Mouse (Mus musculus): ENCODE results near the gene Pole2.

The Pole2 gene

DNA sequence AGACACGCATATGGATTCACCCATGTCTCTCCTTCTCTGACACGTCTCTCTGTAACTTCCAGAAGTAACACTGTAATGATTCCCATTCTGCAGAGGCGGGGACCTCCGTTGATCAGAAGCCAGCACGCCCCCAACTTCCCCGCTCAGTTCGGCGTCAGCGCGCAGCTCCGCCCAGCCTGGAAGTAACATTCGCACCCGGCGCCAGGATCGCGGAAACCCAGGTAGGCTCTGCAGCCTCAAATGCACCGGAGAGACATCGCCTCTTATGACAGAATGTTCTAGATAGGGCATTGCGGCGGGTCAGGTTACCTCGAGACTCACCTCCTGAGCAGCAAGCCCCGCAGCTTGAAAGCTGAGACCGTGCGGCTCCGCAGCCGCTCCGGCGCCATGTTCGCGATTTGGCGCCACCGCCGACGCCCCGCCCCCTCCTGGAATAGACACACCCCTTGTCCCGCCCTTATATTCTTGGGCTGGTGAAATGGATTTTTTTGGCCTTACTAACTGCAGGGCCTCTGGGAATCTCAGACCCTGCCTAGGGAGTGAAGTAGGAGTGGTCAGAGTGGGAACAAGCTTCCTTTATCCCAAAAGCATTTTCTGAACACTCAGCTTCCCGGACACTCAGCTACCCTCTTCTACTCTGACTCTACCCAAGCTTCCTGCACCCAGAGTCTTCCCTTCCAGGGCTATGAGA, at the start of gene Pole2:
TSS of gene Pole2 (minus strand) at position 420 of the 691 bp plus-strand sequence.
- in situ Hi-C loops (cut with MboI, MseI) = loop anchor here in 1 of 2 experiments (5.0 kb wide), 1 partner anchor 94 kb away; no protein-coding TSS in a partner anchor

DNA sequence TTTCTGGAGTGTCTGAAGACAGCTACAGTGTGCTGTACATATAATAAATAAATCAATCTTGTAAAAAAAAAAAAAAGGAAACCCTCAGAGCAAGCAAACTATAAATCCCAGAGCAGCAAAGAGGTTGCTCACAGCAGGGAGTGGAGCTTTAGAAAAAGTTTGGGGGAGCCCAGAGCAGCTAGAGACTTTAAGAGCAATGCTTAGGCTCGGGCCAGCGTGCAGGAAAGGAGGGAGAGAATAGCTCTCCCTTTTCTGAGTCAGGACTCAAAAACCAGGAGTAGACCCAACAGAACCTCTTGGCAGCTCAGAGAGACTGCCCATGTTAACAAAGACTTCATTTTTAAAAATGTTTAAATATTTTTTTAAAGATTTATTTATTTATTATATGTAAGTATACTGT, 41.0 kb upstream of the Pole2 start:
- in situ Hi-C loops (cut with MboI, MseI) = no loop called here

DNA sequence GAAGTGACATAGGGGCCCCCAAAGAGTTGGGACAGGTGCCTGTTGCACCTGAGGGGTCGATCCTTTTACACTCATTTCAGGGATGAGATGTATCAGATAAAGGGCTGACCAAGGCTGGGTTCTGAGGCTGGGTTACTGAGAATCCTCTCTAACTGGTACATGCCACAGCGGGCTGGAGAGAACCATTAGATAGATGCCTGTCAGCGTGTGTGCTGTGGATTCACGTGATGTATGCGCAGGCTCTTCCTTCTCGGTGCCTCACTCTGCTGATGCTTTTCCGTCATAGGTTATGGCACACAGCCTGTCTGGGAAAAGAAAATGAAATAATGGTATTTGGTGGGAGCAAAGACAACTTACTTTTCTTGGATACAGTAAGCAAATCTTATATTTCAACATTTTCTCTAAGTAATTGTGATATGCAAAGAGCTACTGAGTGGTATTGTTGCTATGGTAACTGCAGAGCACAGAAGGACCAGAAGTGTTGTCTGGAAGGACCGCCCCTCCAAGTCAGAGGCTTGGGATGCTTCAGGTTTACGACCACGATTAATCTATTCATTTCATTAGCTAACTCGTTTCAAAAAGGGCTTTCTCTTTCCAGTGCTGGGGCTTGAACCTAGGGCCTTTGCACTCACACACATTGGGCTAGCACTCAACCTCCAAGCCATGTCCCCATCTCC, 40.1 kb upstream of the Pole2 start:
- in situ Hi-C loops (cut with MboI, MseI) = no loop called here

DNA sequence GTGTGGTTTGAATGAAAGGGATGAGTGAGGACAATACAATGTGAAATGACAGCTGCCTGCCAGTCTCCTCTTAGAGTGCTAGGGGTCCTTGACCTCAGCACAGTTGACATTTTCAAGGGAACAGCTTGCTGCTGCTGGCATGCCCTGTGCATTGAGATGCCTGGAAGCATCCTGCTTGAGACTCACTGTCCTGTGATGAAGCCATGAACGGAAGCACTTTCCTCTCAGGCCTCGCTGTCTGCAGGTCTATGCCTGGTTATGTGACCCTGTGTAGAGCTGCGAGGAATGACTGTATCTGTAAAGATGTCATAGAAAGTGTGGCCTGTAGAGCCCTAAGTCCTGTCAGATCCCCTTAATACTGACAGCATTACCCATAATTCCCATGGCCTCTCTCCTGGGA, 37.0 kb upstream of the Pole2 start:
- in situ Hi-C loops (cut with MboI, MseI) = no loop called here

DNA sequence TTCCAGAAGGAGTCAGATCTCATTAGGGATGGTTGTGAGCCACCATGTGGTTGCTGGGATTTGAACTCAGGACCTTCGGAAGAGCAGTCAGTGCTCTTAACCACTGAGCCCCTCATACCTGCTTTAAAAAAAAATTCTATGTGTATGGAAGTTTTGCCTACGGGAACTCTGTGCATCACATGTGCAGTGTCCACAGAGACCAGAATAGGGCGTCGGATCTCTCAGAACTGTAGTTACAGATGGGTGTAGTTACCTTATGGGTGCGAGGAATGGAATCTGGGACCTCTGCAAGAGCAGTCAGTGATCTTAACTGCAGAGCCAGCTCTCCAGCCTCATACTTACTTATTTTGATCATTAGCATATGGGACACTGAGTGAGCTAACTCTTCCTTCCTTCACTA, 34.3 kb upstream of the Pole2 start:
- in situ Hi-C loops (cut with MboI, MseI) = no loop called here

DNA sequence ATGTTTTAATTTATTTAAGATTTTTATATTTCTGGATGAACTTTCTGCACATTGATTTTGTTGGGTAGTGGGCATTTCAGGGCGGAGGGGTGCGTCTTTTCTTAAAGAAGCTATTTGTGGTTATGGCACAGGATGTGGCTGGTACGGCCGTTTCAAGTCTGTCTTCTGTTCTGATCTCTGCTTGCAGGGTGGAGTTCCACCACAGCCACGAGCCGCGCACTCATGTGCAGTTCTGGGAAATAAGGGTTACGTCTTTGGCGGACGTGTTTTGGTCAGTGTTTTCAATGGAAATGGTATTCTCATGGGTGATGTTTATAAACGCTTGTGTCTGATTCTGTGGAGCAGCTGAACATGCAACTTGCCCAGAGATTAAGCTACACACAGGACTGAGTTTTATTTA, 29.8 kb upstream of the Pole2 start:
- in situ Hi-C loops (cut with MboI, MseI) = no loop called here

DNA sequence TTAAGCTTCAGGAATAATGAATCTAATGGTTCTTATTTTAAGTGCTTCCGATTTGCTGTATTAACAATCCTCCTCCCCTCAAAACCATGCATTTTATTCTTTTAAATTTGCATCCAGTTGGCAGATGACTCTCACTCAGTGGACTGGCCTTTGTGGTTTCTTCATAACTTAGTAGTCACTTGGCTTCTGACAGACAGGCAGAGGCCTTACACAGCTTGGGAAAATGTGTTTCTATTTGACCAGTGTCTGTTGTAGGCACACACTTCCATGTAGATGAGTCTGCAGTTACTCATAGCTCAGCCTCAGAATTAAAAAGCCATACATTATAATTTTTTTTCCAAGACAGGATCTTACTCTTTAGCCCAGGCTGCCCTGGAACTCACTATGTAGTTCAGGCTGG, 25.8 kb upstream of the Pole2 start:
- in situ Hi-C loops (cut with MboI, MseI) = no loop called here

DNA sequence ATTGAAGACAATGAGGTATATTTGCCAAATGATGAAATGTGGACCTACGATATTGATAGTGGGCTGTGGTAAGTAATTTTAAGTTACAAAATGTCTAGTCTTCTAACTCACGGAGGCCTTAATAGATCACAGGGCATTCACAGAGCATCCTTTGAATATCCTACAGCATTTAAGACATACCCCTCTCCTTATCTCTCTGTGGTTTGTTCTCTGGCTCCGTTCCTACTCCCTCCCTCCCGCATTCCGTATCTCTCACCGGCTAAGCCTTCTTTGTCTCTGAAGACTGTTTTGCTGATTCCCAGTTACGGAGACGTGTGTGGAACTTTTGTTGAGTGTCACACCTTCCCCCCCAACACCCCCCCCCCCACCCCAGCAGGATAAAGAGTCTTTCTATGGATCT, 22.8 kb upstream of the Pole2 start:
- in situ Hi-C loops (cut with MboI, MseI) = no loop called here

DNA sequence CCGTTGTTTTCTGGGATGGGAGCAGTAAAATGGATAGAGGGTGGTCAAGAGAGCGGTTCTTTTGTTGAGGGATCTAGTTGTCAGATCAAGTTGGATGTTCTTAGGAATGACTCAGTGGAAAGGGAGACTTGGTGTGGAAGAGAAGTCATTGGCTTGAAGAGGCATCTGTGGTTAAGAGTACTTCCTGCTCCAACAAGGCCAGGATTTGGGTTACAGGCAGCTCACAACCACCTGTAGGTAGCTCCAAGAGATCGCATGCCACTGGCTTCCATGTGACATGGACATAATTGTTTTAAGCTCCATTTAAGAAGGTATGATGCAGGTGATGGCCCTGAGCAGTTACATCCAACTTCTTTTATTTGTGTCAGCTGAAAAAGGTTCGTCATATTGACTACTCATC, 21.8 kb upstream of the Pole2 start:
- in situ Hi-C loops (cut with MboI, MseI) = no loop called here

DNA sequence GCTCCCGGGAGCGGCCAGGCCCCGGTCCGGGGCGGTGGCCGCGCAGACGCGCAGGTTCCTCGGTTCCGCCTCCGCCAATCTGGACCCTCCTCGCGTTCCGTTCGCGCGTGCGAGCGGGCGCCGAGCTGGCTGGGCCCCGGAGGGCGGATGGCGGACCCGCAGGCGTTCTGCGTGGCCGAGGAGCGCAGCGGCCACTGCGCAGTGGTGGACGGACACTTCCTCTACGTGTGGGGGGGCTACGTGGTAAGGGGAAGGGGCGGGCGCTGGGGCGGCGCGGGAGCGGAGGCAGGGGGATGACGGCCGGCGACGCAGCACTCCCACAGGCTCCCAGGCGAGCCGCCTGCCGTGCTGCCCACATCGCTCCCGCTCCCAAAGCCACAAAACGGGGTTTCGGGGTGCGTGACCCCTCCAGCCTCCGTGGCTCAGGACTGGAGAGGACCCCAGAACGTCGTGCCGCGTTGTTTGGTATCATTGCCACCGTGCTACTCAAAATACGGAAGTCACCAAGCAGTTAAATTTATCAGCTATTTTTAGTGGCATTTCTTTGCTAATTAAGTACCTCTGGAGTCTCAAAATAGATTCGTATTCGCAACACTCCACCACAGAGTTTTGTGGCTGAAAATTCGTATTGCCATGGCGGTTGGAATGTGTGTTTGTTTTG, 13.9 kb upstream of the Pole2 start:
- in situ Hi-C loops (cut with MboI, MseI) = no loop called here

DNA sequence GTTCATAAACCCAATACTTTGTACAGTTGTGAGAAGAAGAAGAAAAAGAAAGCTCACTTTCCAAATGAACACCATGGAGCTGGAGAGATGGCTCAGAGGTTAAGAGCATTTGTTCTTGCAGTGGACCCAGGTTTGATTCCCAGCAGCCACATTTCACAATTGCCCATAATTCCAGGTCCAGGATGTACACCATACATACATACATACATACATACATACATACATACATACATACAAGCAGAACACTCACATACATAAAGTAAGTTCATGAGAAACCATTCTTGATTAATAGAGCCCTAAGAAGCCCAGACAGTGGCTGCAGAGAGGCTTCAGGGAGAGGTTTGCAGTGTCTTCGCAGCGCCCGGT, 13.4 kb upstream of the Pole2 start:
- in situ Hi-C loops (cut with MboI, MseI) = no loop called here

DNA sequence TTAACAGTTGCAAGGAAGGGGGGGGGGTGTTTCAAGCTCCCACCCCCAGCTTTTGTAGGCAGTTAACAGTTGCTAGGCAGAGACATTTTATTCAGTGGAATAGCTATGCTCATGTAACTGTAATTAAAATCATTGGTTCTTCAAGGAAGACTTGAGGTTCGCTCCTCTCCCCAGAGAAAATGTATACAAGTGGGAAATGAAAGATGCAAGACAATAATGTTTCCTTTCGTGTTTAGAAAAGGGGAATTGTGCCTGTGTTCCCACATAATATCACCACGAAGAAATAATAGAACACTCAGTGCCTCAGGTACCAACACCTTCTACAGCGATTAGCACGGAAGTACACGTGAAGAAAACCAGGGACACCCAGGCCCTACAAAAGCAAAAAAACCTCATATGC, 12.9 kb upstream of the Pole2 start, which contains the start of gene Klhdc1:
TSS of gene Klhdc1 (plus strand) at position 301 of the 400 bp plus-strand sequence.
- in situ Hi-C loops (cut with MboI, MseI) = no loop called here

DNA sequence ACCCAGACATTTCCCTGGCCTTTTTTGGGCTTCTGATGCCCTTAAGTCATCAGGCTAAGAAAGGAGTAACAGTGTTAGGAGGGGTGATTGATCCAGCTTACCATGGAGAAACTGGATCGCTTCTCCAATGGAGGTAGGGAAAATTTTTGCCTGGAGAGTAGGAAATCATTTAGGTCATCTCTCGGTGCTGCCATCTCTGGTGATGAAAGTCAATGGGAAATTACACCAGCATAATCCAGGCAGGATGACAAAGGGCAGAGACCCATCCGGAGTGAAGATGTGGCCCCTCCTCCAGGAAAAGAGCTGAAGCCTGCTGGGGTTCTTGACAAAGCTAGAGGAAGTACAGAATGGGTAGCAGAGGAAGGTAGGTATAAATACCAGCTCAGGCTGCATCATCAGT, 10.3 kb upstream of the Pole2 start:
- in situ Hi-C loops (cut with MboI, MseI) = no loop called here

DNA sequence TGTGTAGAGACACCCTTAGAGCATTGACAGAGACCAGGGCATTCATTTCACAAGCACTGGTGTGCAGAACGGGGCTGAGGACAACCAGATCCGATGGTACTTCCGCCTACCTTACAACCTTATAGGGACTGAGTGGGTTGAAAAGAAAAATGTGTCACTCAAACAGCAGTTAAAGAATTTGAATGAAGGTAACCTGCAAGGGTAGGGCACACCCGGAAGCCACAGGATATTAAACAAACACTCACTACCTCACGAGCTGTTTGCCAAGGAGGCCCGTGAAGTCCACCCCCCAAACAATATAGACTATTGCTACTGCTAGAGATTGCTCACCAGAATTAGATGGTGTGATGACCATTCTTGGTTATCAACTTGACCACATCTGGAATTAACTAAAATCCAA, 7.8 kb upstream of the Pole2 start:
- in situ Hi-C loops (cut with MboI, MseI) = no loop called here

DNA sequence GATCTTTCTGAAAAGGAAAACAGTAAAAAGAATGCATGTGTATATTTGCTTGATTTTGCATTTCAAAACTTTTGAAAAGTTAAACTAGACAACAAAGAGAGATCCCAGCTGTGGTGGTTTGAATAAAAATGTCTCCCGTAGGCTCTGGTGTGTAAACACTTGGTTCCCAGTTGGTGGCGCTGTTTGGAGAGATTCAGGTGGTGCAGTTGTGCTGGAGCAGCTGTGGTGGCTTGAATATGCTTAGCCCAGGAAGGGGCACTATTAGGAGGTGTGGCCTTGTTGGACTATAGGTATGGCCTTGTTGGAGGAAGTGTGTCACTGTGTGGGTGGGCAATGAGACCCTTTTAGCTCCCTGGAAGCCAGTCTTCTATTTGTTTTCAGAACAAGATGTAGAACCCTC, 1.3 kb upstream of the Pole2 start:
- in situ Hi-C loops (cut with MboI, MseI) = loop anchor here in 1 of 2 experiments (5.0 kb wide), 1 partner anchor 93 kb away; no protein-coding TSS in a partner anchor

DNA sequence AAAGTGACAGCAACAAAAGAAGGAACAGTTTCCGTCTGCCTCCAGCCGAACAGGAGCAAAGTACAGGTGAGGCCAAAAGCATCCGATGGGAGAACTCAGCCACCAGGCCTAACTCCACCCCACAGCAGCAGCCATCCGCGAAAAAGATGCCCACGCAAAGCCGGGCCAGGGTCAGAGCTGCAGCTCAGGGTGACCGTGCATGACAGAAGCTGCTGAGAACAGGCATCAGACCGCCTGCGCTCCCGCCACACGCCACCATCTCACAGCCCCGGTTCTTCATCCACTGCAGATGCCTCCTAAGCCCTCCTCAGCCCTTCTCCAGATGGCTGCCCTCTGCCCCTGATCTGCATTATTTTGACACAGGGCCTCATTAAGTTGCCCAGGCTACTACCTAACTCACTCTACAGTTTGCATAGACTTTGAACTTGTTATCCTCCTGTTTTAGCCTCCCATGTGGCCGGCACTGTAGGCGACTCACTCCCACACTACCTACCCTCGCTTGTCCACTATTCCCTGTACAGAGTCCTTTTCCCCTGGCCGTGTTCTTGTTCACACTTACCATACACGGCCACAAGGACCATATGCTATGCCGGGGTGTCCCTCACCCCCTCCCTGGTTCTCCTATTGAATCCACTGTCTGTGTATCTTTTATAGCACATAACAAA, 7.2 kb downstream of the Pole2 start:
- in situ Hi-C loops (cut with MboI, MseI) = no loop called here

DNA sequence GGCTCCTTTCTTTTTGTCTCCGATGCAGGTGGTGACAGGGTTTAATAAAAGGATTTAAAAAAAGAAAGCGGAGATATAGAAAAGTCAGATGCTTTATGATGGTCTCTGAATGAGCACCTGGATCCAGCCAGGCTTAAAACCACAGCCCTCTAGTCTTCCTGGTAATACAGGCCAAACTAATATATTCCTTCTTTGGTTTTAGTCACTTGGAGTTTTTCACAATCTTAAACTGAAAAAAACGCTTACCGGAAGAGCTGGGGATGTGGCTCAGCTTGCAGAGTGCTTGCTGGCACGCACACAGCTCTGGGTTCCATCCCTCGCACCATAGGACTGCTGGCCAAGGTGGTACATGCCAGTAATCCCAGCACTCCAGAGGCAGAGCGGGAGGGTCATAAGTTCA, 11.4 kb downstream of the Pole2 start:
- in situ Hi-C loops (cut with MboI, MseI) = loop anchor here (5.0 to 10.0 kb wide), 2 partner anchors 81 to 98 kb away; partner anchors contain the start of gene Klhdc2 (in 1 of the 2)

DNA sequence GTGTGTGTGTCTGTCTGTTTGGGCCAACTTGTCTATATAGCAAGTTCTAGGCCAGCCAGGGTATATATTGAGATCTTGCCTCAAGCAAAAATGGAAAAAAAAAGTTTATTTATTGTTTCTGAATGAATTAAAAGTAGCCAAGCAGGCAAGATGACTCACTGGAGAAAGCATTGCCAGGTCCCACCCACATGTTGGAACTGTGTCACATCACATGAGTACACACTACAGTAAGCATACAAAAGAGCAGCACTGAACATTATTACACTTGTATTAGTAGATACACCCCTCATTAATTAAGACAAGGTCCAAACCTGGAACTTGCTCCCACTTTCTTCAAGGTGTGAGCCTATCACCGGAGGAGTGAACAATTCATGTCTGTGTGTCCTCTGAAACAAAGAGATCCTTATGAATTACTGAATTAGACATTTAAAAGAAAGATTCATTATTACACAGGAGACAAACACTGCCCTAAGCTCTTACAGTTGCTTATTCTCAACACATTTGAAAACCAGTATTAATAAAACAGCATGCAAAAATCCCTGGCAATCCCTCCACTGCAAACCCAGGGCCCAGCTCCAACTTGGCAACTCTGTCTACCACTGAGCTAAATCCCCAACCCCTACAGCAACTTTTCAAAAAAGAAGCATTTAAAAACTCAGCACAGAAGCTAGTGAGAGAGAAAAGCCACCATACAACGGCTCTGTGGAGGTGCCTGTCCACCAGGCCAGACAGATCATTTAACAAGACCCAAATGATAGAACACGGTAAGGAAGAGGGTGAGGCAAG, 12.8 kb downstream of the Pole2 start:
- in situ Hi-C loops (cut with MboI, MseI) = loop anchor here (5.0 to 10.0 kb wide), 2 partner anchors 82 to 100 kb away; partner anchors contain the start of gene Klhdc2 (in 1 of the 2)

DNA sequence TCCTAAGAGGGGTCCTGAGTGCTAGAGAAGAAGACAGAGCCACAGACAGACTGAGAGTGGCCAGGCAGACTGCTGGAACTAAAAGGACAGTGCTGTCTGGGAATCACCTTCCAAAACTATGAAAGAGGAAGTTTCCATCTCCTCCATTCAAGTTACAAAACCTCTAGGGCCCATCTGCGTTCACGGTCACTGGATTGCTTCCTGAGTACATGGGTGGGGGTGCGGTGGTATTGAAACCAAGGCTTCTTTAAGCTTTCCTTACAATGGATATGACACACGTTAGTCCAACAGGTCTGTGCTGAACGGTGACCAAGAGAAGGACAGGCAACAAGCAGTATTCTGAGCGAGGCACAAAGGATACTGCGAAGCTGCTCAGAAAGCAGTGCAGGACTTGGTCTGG, 13.6 kb downstream of the Pole2 start:
- in situ Hi-C loops (cut with MboI, MseI) = loop anchor here in 1 of 2 experiments (10.0 kb wide), 1 partner anchor 100 kb away; no protein-coding TSS in a partner anchor

DNA sequence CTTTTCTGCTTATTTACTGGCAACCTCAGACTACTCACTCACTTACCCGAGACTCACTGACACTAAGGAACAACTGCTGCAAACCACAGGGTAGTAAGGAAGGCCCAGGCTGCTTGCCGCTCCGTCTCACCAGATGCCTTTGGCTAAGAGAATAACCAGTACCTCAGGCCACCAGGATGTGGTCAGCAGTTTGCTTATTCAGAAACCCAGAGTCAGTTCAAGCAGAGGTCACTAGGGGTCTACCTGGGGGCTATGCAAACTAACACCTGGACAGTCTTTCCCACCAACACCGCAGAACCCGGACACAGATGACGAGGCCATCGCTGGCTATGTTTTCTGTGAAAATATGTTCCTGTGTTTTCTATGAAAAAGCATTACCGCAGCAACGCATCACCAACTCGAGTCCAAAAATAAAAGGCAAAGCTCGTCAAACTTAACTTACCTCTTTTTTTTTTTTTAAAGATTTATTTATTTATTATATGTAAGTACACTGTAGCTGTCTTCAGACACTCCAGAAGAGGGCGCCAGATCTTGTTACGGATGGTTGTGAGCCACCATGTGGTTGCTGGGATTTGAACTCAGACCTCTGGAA, 14.7 kb downstream of the Pole2 start:
- in situ Hi-C loops (cut with MboI, MseI) = loop anchor here in 1 of 2 experiments (10.0 kb wide), 1 partner anchor 102 kb away; no protein-coding TSS in a partner anchor

All from T-helper 17 cell (primary cell).